Mouse (Mus musculus): ENCODE data around the gene Gm49395.

- TF ChIP-seq POLR2A (IDR thresholded peaks at IDR 0.05; ENCODE audit: low read depth, low read length) (no peak), CTCF (IDR thresholded peaks at IDR 0.05; ENCODE audit: borderline replicate concordance, insufficient read depth, low read length) (no peak)
Measured at GRCm38 (mm10) chr13:115136761-115137160, 35.0 kb upstream of the Gm49395 start.

Measured in embryonic fibroblast, embryonic 13.5 days (primary cell).